Mouse (Mus musculus) spleen, postnatal 36 days (tissue): ENCODE measurements around the gene Pla2g6.

Source experiments
- DNase-seq, 2 experiments: peaks; one replicate each; pipeline ENCODE4 v3.0.0; 2022; ENCODE audit warnings: low spot score in 2 of 2, mixed read lengths in 1 of 2

Gene Pla2g6

DNA sequence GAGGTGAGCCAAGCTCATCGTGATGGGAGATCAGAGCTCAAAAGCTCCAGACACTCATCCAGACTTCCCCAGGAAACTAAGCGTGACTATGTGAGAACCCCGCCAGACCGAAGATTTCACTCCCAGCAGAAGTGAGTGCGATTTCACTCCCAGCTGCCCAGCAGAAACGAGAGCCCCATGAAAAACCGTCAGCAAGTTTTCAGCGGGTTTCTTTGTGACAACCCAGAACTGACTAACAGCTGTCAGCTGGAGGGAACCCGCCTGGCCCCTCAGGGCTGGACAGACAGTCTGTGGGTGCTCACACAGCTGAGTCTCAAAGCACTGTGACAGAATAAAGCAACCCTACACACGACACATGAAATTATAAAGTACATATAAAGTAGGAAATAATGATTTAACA is 50.5 kb downstream of the Pla2g6 start:
- no peak for DNase-seq

- no peak for DNase-seq
Measured at GRCm38 (mm10) chr15:79273020-79273419, 55.2 kb downstream of the Pla2g6 start.

- peak; percentile 25 for DNase-seq
Measured at GRCm38 (mm10) chr15:79271124-79271746, 57.0 kb downstream of the Pla2g6 start.

DNA sequence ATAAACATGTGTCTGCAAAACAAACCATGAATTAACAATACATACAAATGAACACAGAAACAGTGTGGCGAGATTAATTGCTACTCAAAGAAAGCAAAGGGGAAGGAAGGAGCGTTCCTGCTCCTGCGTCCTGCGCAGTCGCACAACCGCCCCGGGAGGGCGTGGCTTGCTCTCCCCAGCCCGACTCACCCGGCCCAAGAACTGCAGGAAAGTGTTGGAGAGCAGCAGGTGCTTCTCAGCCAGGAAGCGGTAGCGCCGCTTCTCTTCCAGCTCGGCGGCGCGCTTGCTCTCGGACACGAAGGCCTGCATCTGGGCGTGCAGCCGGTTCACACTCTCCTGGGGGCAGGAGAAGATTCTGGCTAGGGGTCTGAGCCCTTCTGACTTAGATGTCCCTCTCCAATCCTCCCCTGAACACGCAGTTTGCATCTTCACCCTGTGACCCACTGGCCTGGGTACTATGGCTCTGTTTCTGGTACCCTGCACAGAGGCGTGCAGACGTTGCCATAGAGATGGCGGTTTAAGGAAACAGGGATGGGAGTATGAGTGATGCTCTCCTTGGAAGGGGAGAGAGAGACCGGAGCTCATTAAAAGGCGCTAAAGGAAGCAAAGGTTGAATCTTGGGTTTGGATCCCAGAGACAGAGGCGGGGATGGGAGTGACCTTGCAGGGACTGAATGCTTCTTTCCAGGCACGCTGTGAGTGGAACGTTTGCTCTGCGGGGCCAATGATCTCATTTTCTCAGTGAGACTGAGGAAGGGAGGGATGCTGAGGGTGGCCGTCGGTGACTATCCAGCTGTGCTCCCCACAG is 57.7 kb downstream of the Pla2g6 start:
- peak; percentile 78 to 83 for DNase-seq

DNA sequence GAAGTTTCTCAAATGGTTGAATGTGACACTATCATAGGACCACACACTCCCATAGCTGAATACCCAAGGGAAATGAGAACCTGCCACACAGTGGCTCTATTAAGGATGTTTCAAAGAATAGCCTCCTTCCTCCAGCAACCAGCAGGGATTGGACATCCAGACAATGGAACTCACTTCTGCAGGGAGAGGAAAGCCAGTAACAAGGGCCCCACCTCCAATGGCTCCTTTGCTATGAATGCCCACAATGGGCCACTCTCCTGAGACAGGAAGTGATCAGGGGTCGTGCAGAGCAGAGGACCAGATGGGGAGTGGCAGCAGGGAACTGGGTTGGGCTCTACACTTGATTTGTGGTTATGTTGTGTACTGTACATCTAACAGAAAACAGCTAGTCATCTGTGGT is 59.7 kb downstream of the Pla2g6 start:
- no peak for DNase-seq

GRCm38 (mm10) chr15:79265384-79265783 is 62.8 kb downstream of the Pla2g6 start:
- DNase-seq: no peak

- no peak for DNase-seq
Measured at GRCm38 (mm10) chr15:79263726-79264125, 64.5 kb downstream of the Pla2g6 start.

DNA sequence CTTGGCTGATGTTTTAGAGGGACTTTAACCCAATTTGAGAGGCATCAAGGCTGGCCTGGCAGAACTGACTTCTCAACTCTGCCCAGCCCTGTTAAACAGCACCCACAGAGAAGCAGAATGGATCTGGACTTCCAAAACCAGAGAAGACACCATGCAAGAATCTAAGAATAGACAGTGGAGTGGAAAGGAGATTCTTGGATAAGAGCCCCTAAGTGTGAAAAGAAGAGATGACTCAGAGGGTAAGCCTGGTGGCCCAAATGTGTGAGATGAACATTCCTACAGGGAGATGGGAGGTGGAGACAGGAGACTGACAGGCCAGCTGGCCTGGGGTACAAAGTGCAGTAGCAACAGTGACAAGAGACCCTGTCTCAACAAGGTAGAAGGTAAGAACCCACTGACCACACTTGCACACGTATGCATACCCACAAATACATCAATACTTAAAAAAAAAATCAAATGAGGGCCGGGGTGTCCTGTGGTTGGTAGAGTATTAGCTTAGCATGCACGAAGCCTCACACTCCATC is 65.3 kb downstream of the Pla2g6 start:
- DNase-seq: no peak

- DNase-seq: no peak
Measured at GRCm38 (mm10) chr15:79262375-79262774, 65.8 kb downstream of the Pla2g6 start.

DNA sequence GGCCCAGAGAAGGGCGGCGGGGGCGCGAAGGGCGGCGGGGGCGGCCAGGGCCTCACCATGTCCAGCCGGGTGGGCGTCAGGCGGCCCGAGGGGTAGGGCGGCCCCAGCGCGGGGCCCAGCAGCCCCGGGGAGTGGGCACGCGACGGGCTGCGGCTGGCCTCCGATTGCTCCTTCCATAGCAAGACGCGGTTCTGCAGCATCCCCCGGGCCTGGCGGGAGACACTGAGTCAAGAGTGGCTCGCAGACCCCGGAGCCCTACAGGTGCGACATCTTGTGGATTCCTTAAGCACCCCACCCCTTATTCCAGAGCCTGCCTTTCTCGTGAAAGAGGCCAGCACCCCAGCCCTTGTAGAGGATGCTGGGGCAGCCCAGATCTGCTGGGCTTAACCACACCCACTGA is 66.4 kb downstream of the Pla2g6 start:
- no peak for DNase-seq

DNA sequence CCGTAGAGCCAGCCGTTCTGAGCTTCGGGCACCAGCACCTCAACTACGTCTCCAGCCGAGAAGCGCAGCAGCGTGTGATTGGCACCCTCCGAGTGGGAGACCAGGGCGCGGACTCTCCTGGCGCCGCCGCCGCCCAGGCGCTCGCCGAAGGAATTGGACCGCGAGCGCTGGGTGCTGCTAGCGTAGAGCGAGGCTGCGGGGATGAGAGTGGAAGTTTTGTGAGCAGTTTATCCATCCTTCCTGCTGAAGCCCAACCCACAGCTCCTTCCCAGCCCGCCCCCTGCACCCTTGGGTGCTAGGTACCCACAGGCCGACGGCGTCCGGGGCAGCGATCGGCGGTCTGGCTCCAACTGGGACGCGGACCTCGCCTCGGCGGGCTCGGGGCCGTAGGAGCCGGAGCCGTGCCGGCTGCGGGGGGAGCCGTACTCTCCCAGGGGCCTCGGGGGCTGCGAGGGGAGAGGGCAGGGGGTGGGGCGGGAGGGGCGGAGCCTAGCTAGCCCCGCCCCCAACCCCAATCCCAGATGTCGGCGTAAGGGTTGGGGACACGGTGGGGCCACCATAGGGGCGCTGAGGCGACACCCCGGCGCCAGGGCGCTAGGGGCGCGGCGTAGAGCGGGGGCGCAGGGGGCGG is 67.0 kb downstream of the Pla2g6 start:
- DNase-seq: no peak

DNA sequence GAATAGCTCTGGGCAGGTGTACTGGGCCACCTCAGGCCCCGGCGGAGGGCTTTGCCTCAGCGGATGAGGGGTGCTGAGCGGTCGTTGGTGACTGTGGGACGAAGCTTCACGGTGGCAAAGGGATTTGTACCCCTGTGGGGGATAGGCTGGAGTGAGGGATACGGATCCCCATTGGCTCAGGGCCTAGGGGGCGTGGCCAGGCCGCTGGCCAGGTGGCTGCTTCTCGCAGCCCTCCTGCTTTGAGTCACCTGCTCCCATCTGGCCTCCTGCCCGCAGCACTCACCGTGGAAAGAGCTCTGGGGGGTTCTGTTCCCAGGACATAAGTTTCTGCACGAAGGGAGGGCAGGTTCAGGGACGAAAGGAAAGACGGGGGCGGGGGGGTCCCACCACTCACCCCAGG is 69.7 kb downstream of the Pla2g6 start:
- no peak for DNase-seq

GRCm38 (mm10) chr15:79254661-79255060 is 73.5 kb downstream of the Pla2g6 start, which contains the start of gene Slc16a8:
Gene Slc16a8, minus strand, starts transcription at chr15:79254761.
- DNase-seq: no peak

- no peak for DNase-seq
Measured at GRCm38 (mm10) chr15:79252580-79252979, 75.6 kb downstream of the Pla2g6 start.

- DNase-seq: no peak
Measured at GRCm38 (mm10) chr15:79251781-79252491, 76.3 kb downstream of the Pla2g6 start.

DNA sequence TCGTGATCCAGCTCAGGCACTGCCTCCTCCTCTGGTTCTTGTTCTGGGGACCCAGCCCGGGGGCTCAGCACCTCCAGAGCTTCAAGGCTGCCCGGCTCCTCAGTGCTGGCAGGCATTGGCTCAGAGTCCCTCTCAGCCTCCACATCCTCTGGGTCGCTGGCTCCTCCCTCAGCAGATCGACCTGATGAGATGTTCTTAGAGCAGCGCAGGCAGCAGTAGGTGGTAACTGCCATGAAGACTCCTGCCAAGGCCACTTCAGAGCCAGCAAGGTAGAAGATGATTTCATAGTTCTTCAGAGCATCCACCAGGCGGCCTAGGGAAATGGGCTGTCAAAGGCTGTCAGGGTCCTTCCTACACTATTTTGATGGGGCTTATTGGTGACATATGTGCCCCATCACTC is 77.0 kb downstream of the Pla2g6 start:
- no peak for DNase-seq

DNA sequence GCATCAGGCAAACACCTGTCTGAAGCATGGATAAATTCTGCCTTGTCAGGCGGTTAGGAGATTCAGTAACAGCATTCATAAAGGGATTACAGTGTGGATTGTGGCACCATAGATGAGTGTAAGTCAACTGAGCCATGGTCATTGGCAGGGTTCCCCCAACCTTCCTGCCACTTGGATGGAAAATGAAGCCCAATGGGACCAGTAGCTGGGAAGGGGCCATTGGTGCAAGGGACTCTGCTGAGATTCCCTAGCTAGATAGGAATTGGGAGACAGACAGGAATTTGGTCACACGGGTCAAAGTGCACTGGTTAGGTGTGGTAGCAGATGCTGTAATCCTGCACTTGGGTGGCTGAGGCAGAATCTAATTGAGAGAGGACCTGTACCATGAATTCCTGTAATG is 78.0 kb downstream of the Pla2g6 start:
- no peak for DNase-seq

DNA sequence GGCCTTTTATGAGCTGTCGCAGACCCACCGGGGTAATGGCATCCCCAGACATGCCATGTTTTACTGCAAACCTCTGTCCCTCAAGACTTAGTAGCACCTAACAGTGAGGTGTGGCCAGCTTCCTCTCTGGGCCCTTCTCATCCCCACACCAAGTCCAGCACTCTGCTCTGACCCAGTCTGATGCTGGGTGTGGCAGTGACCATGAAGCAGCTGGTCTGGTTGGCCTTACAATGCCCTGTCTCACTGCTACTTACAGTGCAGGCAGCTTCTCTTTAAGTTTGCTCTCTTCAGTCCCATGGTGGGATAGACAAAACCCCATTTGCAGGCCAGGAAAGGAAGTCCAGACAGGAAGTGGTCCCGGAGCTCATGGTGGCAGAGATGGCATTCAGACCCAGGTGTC is 82.9 kb downstream of the Pla2g6 start:
- no peak for DNase-seq

DNA sequence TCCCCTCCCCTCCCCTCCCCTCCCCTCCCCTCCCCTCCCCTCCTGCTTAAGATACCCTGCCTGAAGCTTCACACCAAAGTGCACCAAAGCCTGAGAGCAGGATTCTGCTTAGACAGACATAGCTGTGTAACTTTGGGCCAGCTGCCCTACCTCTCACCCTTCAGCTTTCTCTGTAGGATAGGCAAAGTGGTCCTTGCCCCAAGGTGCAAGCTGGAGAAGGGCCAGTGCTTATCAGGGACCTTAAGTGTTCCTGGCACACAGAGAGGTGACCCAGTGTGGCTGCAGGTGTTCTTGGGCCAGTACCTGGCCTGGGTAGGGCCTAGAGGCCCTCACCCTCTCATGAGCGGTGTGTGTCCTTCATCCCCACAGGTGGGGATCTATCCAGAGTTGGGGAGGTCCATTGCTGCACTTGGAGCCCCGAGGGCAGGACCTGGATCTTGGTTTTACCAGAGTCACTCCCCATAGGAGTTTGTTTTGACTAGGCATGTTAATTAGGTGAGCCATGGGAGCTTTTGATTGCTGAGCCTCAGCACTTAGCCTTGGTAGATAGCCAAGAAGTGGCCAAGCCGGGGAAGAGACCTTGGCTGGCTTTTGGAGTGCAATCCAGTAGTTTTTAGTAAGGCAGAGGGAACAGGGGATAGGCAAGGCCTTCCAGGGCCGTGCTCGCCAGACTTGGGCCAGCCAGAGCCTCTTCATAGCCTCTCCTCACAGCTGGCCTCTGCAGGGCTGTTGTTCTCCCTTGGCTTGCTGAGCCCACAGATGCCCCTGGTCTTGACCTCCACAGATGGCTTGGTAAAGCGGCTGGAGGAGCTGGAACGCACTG is 83.9 kb downstream of the Pla2g6 start:
- DNase-seq: no peak

DNA sequence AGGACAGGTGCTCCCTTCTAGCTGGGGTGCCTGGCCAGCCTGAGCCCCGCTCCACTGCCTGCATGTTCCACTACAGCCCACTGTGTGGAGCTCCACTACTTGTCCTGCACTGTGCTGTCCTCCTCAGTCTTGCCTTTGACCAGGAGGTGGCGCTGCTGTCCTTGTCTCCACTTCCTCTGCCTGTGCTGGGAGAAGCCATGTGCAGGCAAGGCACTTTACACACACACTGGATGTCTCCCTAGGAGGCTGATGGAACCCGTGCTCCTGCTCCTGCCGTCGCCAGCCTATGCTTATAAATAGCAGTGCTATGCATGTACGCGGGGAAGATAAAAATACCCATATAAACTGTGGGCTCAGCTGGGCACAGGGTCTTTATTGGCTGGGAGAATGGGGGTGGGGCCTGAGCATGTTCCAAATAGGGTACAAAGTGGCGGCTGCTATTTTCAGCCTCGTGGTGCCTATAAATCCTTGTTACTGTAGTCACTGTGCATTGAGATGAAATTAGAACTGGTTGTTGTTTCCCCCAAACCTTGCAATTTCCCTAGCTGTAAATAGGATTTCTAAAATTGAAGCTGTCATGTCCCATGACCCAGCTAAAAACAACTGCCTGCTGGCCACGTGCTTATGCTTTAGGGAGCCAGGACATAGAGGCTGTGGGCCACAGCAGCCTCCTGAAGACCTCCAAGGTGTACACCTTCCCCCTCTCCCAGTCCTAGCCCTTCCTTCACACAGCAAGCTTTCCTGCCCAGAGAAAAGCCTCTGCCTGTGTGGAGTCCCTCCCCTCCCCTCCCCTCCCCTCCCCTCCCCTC is 84.8 kb downstream of the Pla2g6 start:
- peak; percentile 86 for DNase-seq
